Mouse (Mus musculus): Measurements from ENCODE around the gene Cacng3. TPM values are rescaled to one million over a fixed set of nuclear protein-coding genes. Genes with fewer than 3 reads are reported as not detected.

The Cacng3 gene
- not detected in 2 replicates for polyA plus RNA-seq (2012; rRNA removed)
- polyA plus RNA-seq (2014; fragmentation: Nextera tagmentation; extraction: Ambion mirVana): not detected in 2 replicates

DNA sequence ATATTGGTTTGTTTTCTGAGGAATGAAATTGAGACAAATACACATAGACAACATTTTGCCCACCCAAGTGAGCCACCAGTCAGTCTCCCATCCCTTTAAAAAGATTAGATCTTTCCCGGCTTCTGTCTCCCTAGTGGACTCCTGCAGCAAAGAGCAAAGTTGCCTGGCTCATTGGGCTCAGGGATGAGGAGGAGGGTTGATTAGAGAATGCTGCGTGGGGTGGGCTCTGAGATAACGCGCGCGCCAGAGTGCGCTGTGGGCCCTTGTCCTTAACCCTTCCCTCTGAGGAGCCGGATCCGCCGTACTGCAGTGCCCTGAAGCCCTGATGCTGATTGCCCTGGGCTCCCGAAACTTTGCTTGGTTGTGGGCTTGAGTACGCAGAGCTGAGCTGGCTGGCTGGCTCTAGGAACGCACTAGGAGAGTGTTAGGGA is at the start of gene Cacng3:
Gene Cacng3 (plus strand): TSS at position 51 of the 431 bp plus-strand sequence.
- Histone ChIP-seq H3K4me3 (ENCODE audit: insufficient read depth in 1 of 2, low read depth in 2 of 2, low read length in 2 of 2) (no peak within 1 kb of the TSS), H3K36me3 (replicated peaks; ENCODE audit: control insufficient read depth, insufficient read depth, low read depth) (no peaks in the 10 kb centered on the region), H3K27ac (no peak within 1 kb of the TSS), H3K27me3 (ENCODE audit: control insufficient read depth, insufficient read depth, low read length) (no peaks in the 10 kb centered on the region), H3K9me3 (ENCODE audit: control insufficient read depth, low read length) (no peaks in the 10 kb centered on the region), H3K4me1 (replicated peaks; ENCODE audit: control insufficient read depth in 2 of 2, insufficient read depth in 2 of 2, low read length in 1 of 2) (no peaks in the 10 kb centered on the region), H3K9ac (replicated peaks) (no peak within 1 kb of the TSS), H3K4me2 (ENCODE audit: low read depth) (no peak within 1 kb of the TSS)
- no peak for TF ChIP-seq EP300 (IDR thresholded peaks at IDR 0.05; ENCODE audit: low read depth)
- no peak for TF ChIP-seq CTCF (IDR thresholded peaks at IDR 0.05; ENCODE audit: low read depth)
- DNase-seq (ENCODE audit: low read depth in 3 of 3, low spot score in 3 of 3): no peak
- WGBS (ENCODE audit: insufficient replicate concordance): 14% methylated on average over 13 of the region's 13 CpGs
- ATAC-seq (ENCODE audit: insufficient read depth): no peak

DNA sequence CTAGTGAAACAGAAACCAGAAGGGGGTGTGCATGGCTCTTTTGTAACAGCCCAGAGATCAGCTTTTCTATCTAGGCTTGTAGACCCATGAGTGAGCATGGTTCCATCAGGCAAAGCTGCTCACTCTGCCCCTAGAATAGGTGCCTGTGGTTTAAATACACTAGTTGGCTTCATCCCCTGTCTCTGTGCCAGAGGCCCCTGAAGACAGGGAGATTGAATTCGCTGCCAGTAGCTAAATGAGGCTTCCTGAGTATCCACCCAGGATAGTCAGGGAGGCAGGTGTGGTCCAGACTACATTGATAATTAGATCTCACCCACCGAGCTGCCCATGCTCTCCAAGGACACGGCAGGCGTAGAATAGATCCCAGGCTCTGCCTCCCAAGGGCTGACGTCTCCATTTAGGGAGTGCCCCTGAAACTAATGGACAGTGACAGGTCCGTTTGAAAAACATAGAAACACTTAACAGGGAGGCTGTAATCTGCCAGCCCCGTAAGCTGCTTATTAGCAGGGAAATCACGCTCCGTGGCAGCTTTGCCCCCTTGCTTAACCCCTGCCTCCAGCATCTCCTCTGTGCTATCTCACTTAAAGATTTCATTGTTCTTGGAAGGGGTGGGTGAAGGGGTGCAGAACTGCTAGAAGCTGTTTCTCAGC is 48.0 kb upstream of the Cacng3 start:
- H3K9me3 ChIP-seq (ENCODE audit: control insufficient read depth, low read length): no peaks in the 10 kb centered on the region
- DNase-seq (ENCODE audit: low read depth in 3 of 3, low spot score in 3 of 3) (no peak), ATAC-seq (ENCODE audit: insufficient read depth) (no peak)
- no peaks in the 10 kb centered on the region for H3K27me3 ChIP-seq (ENCODE audit: control insufficient read depth, insufficient read depth, low read length)
- no peak overlapping the region for H3K27ac ChIP-seq
- H3K4me1 ChIP-seq (replicated peaks; ENCODE audit: control insufficient read depth in 2 of 2, insufficient read depth in 2 of 2, low read length in 1 of 2): no peaks in the 10 kb centered on the region
- H3K36me3 ChIP-seq (replicated peaks; ENCODE audit: control insufficient read depth, insufficient read depth, low read depth): no peaks in the 10 kb centered on the region
- H3K9ac ChIP-seq (replicated peaks): no peak overlapping the region
- WGBS (ENCODE audit: insufficient replicate concordance): 51% methylated on average over 9 of the region's 9 CpGs
- H3K4me2 ChIP-seq (ENCODE audit: low read depth): no peak overlapping the region
- TF ChIP-seq EP300 (IDR thresholded peaks at IDR 0.05; ENCODE audit: low read depth): no peak
- no peak for TF ChIP-seq CTCF (IDR thresholded peaks at IDR 0.05; ENCODE audit: low read depth)
- H3K4me3 ChIP-seq (ENCODE audit: insufficient read depth in 1 of 2, low read depth in 2 of 2, low read length in 2 of 2): no peak overlapping the region

DNA sequence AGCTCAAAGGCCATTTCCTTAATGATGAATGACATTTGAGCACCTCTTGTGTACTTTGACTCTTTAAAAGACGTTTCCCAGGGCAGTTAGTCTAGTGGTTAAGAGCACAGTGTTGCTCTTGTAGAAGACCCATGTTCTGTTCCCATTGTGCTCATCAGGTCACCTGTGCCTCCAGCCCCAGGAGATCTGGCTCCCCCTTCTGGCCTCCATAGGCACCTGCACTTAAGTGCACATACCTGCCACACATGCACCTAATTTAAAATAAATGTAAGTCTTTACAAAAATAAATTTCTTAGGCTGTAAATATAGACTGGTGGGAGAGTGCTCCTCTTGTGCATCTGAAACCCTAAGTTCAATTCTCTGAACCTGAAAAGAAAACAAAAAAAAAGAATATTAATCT is 46.5 kb upstream of the Cacng3 start:
- ATAC-seq (ENCODE audit: insufficient read depth) (no peak), DNase-seq (ENCODE audit: low read depth in 3 of 3, low spot score in 3 of 3) (no peak)
- Histone ChIP-seq H3K27me3 (ENCODE audit: control insufficient read depth, insufficient read depth, low read length) (no peaks in the 10 kb centered on the region), H3K4me3 (ENCODE audit: insufficient read depth in 1 of 2, low read depth in 2 of 2, low read length in 2 of 2) (no peak overlapping the region), H3K27ac (no peak overlapping the region), H3K4me2 (ENCODE audit: low read depth) (no peak overlapping the region), H3K9me3 (ENCODE audit: control insufficient read depth, low read length) (no peaks in the 10 kb centered on the region), H3K4me1 (replicated peaks; ENCODE audit: control insufficient read depth in 2 of 2, insufficient read depth in 2 of 2, low read length in 1 of 2) (no peaks in the 10 kb centered on the region), H3K9ac (replicated peaks) (no peak overlapping the region), H3K36me3 (replicated peaks; ENCODE audit: control insufficient read depth, insufficient read depth, low read depth) (no peaks in the 10 kb centered on the region)
- TF ChIP-seq EP300 (IDR thresholded peaks at IDR 0.05; ENCODE audit: low read depth): no peak
- no peak for TF ChIP-seq CTCF (IDR thresholded peaks at IDR 0.05; ENCODE audit: low read depth)
- WGBS (ENCODE audit: insufficient replicate concordance): 24% methylated on average over 1 of the region's 1 CpGs

GRCm38 (mm10) chr7:122628050-122628449 is 42.2 kb upstream of the Cacng3 start:
- DNase-seq (ENCODE audit: low read depth in 3 of 3, low spot score in 3 of 3) (no peak), ATAC-seq (ENCODE audit: insufficient read depth) (no peak)
- no peak overlapping the region for H3K9ac ChIP-seq (replicated peaks)
- 76% methylated on average over 5 of the region's 5 CpGs for WGBS (ENCODE audit: insufficient replicate concordance)
- H3K4me3 ChIP-seq (ENCODE audit: insufficient read depth in 1 of 2, low read depth in 2 of 2, low read length in 2 of 2): no peak overlapping the region
- H3K9me3 ChIP-seq (ENCODE audit: control insufficient read depth, low read length): no peaks in the 10 kb centered on the region
- no peaks in the 10 kb centered on the region for H3K36me3 ChIP-seq (replicated peaks; ENCODE audit: control insufficient read depth, insufficient read depth, low read depth)
- no peaks in the 10 kb centered on the region for H3K27me3 ChIP-seq (ENCODE audit: control insufficient read depth, insufficient read depth, low read length)
- H3K27ac ChIP-seq: no peak overlapping the region
- H3K4me1 ChIP-seq (replicated peaks; ENCODE audit: control insufficient read depth in 2 of 2, insufficient read depth in 2 of 2, low read length in 1 of 2): no peaks in the 10 kb centered on the region
- no peak for TF ChIP-seq CTCF (IDR thresholded peaks at IDR 0.05; ENCODE audit: low read depth)
- no peak for TF ChIP-seq EP300 (IDR thresholded peaks at IDR 0.05; ENCODE audit: low read depth)
- no peak overlapping the region for H3K4me2 ChIP-seq (ENCODE audit: low read depth)

- WGBS (ENCODE audit: insufficient replicate concordance): 68% methylated on average over 2 of the region's 2 CpGs
- DNase-seq (ENCODE audit: low read depth in 3 of 3, low spot score in 3 of 3) (no peak), ATAC-seq (ENCODE audit: insufficient read depth) (no peak)
- Histone ChIP-seq H3K27me3 (ENCODE audit: control insufficient read depth, insufficient read depth, low read length) (no peaks in the 10 kb centered on the region), H3K9ac (replicated peaks) (no peak overlapping the region), H3K4me1 (replicated peaks; ENCODE audit: control insufficient read depth in 2 of 2, insufficient read depth in 2 of 2, low read length in 1 of 2) (no peaks in the 10 kb centered on the region), H3K4me2 (ENCODE audit: low read depth) (no peak overlapping the region), H3K36me3 (replicated peaks; ENCODE audit: control insufficient read depth, insufficient read depth, low read depth) (no peaks in the 10 kb centered on the region), H3K27ac (no peak overlapping the region), H3K4me3 (ENCODE audit: insufficient read depth in 1 of 2, low read depth in 2 of 2, low read length in 2 of 2) (no peak overlapping the region), H3K9me3 (ENCODE audit: control insufficient read depth, low read length) (no peaks in the 10 kb centered on the region)
- TF ChIP-seq EP300 (IDR thresholded peaks at IDR 0.05; ENCODE audit: low read depth): no peak
- TF ChIP-seq CTCF (IDR thresholded peaks at IDR 0.05; ENCODE audit: low read depth): no peak
Observed at GRCm38 (mm10) chr7:122630386-122630785, 39.9 kb upstream of the Cacng3 start.
